Mouse (Mus musculus) skeletal muscle tissue, postnatal 0 days (tissue): ENCODE data around the gene Slc5a8. TPM values are rescaled to one million over a fixed set of nuclear protein-coding genes. Genes with fewer than 3 reads are reported as not detected.

ENCODE experiments used
- polyA plus RNA-seq: library from polyadenylated mRNA; unstranded; fragments of >200 nt; fragmentation: Nextera tagmentation; extraction: Ambion mirVana; gene quantifications from 2 replicates; pipeline ENCODE4 v1.2.1, GENCODE M21; 2015

The Slc5a8 gene
- polyA plus RNA-seq: 0.03 and 0.09 TPM in 2 replicates

GRCm38 (mm10) chr10:88885632-88886090, at the start of gene Slc5a8:
Gene Slc5a8, plus strand, starts transcription at chr10:88885992.

Other genes starting within 250 kb of the Slc5a8 start
- 0.38 and 0.45 TPM in 2 replicates for gene Spic, start 201.0 kb upstream of the Slc5a8 start, polyA plus RNA-seq
- gene Arl1, start 155.1 kb upstream of the Slc5a8 start, polyA plus RNA-seq: 121 and 142 TPM in 2 replicates
- 3.8 and 5.4 TPM in 2 replicates for gene Utp20, start 59.2 kb upstream of the Slc5a8 start, polyA plus RNA-seq